Mouse (Mus musculus) Patski (cell line): ENCODE measurements around the gene Ccdc30. TPM values are rescaled to one million over a fixed set of nuclear protein-coding genes. Genes with fewer than 3 reads are reported as not detected.
A peak's percentile ranks its signal among the peaks of the same experiment; 100 is the strongest.

ENCODE experiments used
- ATAC-seq: fragments of 100-300 bp; one replicate; pipeline ENCODE4 v1.8.0; 2021
- CTCF ChIA-PET: fragments of 350-600 bp; sonication (Branson Sonifier 250); formaldehyde crosslinking; loops from one replicate; lab custom pipeline; 2022; ENCODE audit warnings: inconsistent platforms; lab: Charles Lee
- POLR2A ChIA-PET: fragments of 350-600 bp; sonication (Branson Sonifier 250); formaldehyde crosslinking; loops from one replicate; lab custom pipeline; 2022; ENCODE audit warnings: antibody characterized with exemption, inconsistent platforms; lab: Charles Lee
- DNase-seq: peaks from one replicate; pipeline ENCODE4 v3.0.0-alpha.2; 2011; ENCODE audit warnings: low read depth, low spot score
- H3K27me3 ChIP-seq: fragments of 371-371 bp; one replicate; pipeline ENCODE4 v1.5.1; 2021
- CTCF ChIP-seq: fragments of 100-300 bp; IDR thresholded peaks from one replicate; pipeline ENCODE4 v1.5.1; 2021
- in situ Hi-C: fragments of 300-500 bp; cut with MboI; formaldehyde crosslinking; loops from 3 replicates; pipeline ENCODE4 v1.11.1; 2018; ENCODE audit warnings: low pct_unique_long_range_greater_than_20kb, mixed read lengths
- polyA plus RNA-seq: library from polyadenylated mRNA; unstranded; gene quantifications from one replicate; pipeline ENCODE4 v1.2.3, GENCODE M21; 2021

Ccdc30 gene
- polyA plus RNA-seq, 1 experiment from 2014 or later: 11.2 TPM

DNA sequence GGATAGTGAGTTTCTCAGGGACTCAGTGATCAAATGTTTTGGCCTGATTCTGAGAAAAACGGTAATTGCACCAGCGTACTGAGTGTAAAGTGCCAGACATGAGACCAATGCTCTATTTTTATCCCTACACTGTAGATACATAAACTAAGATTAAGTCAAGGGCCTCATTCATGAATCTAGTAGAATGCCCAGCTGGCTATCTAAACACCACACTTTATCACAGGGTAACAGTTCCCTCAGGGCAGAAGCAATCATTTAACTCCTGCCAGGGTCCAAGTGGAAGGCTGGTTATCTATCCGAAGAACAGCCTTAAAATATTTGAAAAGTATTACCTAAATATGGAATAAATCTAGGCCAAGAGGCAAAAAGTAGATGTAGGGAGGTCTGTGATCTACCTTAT lies 2.6 kb upstream of the Ccdc30 start:
- no peak for ATAC-seq
- ChIA-PET POLR2A (no interaction called here), CTCF (no interaction called here)
- H3K27me3 ChIP-seq: no peaks in the 10 kb centered on the region
- TF ChIP-seq CTCF: no peak
- in situ Hi-C loops: loop anchor here (5.0 kb wide), 1 partner anchor 176 kb away; no protein-coding TSS in a partner anchor
- no peak for DNase-seq

DNA sequence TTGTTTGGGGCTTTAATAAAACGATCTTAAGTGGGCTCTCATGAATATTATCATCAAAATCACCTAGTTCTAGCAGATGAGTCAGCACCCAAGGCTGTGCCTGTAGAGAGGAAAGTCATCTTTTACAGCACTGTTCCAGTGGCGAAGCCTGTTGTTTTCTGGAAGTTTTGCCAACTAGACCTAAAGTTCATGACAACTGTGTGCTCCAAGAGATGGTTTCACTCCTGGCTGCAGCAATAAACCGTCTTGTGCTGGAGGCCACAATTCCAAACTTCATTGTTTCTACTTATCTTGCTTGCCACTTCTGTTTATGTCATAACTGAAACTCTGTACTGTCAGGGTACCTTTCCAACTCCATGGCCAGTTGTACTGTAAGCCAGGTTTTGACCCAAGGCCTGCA lies 1.9 kb upstream of the Ccdc30 start:
- ChIA-PET POLR2A (no interaction called here), CTCF (no interaction called here)
- TF ChIP-seq CTCF: no peak
- in situ Hi-C loops: loop anchor here (5.0 kb wide), 1 partner anchor 175 kb away; no protein-coding TSS in a partner anchor
- no peaks in the 10 kb centered on the region for H3K27me3 ChIP-seq
- ATAC-seq (no peak), DNase-seq (no peak)

DNA sequence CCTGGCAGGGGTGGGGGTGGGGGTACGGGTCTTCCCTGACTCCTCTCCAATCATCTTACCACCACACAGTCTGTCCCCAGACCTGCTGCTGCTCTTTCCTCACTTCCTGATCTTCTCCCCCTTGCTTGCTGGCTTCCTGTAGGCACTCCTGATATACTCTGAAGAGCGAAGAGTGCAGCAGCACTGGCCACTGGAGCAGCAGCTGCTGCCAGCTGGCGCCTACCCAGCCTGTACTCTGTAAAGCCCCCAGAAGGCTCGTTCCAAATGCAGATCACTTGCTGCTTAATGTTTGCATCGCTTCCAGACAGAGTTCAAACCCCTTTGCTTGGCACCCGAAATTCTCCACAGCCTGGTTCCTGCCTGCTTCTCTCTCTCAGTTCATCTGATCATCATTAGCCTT lies 2.5 kb downstream of the Ccdc30 start:
- CTCF ChIA-PET: no interaction called here
- no peak for ATAC-seq
- POLR2A ChIA-PET: no interaction called here
- in situ Hi-C loops: no loop called here
- no peak for DNase-seq
- no peak for TF ChIP-seq CTCF
- no peaks in the 10 kb centered on the region for H3K27me3 ChIP-seq

- no peak for TF ChIP-seq CTCF
- DNase-seq (no peak), ATAC-seq (no peak)
- POLR2A ChIA-PET: no interaction called here
- CTCF ChIA-PET: interaction anchor here (1.0 kb wide), 1 partner anchor 253 kb away, joined by 3 read pairs; no protein-coding TSS in a partner anchor
- no peaks in the 10 kb centered on the region for H3K27me3 ChIP-seq
- in situ Hi-C loops: no loop called here
Measured at GRCm38 (mm10) chr4:119411877-119412650, 3.3 kb downstream of the Ccdc30 start.

DNA sequence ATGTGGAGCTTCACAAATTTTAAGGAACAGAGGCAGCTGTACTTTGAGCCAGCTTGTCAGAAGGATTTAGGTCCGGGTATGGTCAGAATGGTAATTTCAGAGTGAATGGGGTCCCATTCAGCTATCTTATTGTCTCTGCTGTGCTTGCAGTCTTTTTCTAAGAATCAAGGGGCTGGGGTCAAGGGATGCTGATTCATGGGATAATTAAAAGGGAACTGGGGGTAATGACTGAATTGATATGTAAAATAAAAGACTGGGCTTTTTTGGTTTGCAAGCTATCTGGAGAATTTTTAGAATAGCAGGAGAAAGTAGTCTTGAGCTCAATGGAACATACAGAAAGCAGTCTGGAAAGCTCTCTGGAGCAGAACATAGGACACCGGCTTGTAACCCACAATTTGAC lies 11.9 kb downstream of the Ccdc30 start:
- POLR2A ChIA-PET: no interaction called here

DNA sequence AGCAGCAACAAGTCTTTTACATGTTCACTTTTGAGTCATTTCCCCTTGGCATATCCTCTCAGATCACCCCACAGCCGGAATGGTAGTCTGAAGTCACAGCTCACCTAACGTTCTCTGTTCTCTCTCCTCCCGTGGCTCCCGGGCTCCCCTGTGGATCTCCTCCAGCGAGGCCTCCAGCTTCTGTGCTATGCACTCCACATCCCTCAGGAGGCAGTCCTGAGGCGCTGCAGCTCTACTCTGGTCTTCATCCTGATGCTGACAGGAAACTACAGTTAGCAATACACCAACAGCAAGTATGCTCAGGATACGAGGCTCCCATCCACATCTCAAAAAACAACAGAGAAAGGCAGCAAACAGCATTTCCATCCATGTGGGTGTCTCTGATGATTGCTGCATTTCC lies 14.4 kb downstream of the Ccdc30 start:
- ATAC-seq (no peak), DNase-seq (no peak)
- POLR2A ChIA-PET: no interaction called here
- no peaks in the 10 kb centered on the region for H3K27me3 ChIP-seq
- CTCF ChIA-PET: interaction anchor here (0.9 kb wide), 1 partner anchor 10 kb away, joined by 3 read pairs; no protein-coding TSS in a partner anchor
- TF ChIP-seq CTCF: no peak
- in situ Hi-C loops: no loop called here

More for the DNA sequence above, 11.9 kb downstream of the Ccdc30 start:
- no peaks in the 10 kb centered on the region for H3K27me3 ChIP-seq
- in situ Hi-C loops: no loop called here
- DNase-seq: no peak
- ATAC-seq: no peak
- TF ChIP-seq CTCF: no peak
- CTCF ChIA-PET: no interaction called here

- H3K27me3 ChIP-seq: no peaks in the 10 kb centered on the region
- ATAC-seq (no peak), DNase-seq (no peak)
- in situ Hi-C loops: no loop called here
- no peak for TF ChIP-seq CTCF
- ChIA-PET CTCF (no interaction called here), POLR2A (interaction anchor here (0.9 kb wide), 1 partner anchor 30 kb away, joined by 3 read pairs; no protein-coding TSS in a partner anchor)
Measured at GRCm38 (mm10) chr4:119398751-119399150, 16.6 kb downstream of the Ccdc30 start.

DNA sequence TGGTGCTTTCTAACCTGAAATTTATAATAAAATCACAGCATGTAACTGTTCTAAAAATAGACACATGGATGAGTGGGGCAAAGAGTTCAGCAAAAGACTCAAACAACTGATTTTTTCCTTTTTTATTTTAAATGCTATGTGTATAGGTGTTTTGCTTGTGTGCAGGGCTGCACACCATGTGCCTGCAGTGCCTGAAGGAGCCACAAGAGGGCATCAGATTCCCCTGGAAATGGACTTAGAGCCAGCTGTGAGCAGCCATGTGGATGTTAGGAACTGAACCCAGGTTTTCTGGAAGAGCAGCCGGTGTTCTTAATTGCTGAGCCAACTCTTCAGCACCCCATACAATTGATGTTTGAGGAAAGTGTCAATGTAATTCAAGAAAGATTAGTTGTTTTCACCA lies 25.0 kb downstream of the Ccdc30 start:
- POLR2A ChIA-PET: no interaction called here
- ATAC-seq: no peak

GRCm38 (mm10) chr4:119389184-119389583 lies 26.1 kb downstream of the Ccdc30 start:
- TF ChIP-seq CTCF: no peak
- H3K27me3 ChIP-seq: no peaks in the 10 kb centered on the region
- no peak for ATAC-seq
- in situ Hi-C loops: no loop called here
- no peak for DNase-seq
- ChIA-PET CTCF (no interaction called here), POLR2A (interaction anchor here (0.8 kb wide), 1 partner anchor 8 kb away, joined by 4 read pairs; no protein-coding TSS in a partner anchor)

More for the DNA sequence above, 25.0 kb downstream of the Ccdc30 start:
- in situ Hi-C loops: no loop called here
- no peaks in the 10 kb centered on the region for H3K27me3 ChIP-seq
- DNase-seq: no peak
- CTCF ChIA-PET: interaction anchor here (1.0 kb wide), 1 partner anchor 10 kb away, joined by 3 read pairs; no protein-coding TSS in a partner anchor
- peak; percentile 65 for TF ChIP-seq CTCF

DNA sequence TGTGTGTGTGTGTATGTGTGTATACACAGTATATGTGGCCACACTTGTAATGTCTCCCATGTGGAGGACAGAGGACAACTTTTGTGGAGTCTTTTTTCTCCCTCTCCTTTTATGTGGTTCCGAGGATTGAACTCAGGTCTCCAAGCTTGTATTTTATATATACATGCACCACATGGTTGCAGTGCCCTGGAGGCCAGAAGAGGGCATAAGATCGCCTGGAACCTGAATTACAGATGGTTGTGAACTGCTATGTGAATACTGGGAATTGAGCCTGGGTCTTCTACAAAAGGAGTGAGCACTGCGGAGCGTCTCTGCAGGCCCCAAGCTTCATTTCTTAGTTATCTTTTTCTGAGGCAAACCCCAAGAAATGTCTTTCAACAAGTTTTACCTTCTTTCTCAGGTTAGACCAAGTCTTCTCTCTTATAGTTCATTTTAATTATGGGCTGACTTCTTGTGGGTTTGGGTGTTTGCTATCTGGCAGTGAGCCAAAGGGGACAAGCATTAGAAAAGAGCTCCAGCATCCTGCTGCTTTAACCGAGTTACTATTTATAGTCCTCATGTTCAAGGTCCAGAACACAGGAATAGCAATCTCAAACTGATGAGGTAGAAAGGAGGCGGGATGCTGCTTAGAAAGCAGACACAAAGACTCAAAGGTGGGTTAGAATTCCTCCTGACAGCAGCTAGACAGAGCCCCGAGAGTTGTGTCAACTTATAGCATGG lies 33.7 kb downstream of the Ccdc30 start:
- ChIA-PET CTCF (no interaction called here), POLR2A (no interaction called here)
- in situ Hi-C loops: no loop called here
- no peak for ATAC-seq
- TF ChIP-seq CTCF: no peak
- DNase-seq: no peak
- H3K27me3 ChIP-seq: no peaks in the 10 kb centered on the region

GRCm38 (mm10) chr4:119369460-119369859 lies 45.9 kb downstream of the Ccdc30 start:
- ChIA-PET CTCF (no interaction called here), POLR2A (interaction anchor here (1.1 kb wide), 1 partner anchor 29 kb away, joined by 3 read pairs; no protein-coding TSS in a partner anchor)
- ATAC-seq (no peak), DNase-seq (no peak)
- in situ Hi-C loops: no loop called here
- TF ChIP-seq CTCF: no peak
- H3K27me3 ChIP-seq: no peaks in the 10 kb centered on the region
